Mouse (Mus musculus): ENCODE data around the gene Wasf1. TPM values are rescaled to one million over a fixed set of nuclear protein-coding genes. Genes with fewer than 3 reads are reported as not detected.

Gene Wasf1
- polyA plus RNA-seq, 1 experiment from 2014 or later: 1.1 TPM

GRCm38 (mm10) chr10:40984600-40984999 is 101.3 kb downstream of the Wasf1 start:
- ATAC-seq (ENCODE audit: low read depth) (no peak), DNase-seq (no peak)
- no peak overlapping the region for H3K27ac ChIP-seq
- no peaks in the 10 kb centered on the region for H3K9me3 ChIP-seq (replicated peaks)
- H3K4me3 ChIP-seq (replicated peaks): no peak overlapping the region
- no peak overlapping the region for H3K4me2 ChIP-seq
- no peaks in the 10 kb centered on the region for H3K27me3 ChIP-seq
- no peaks in the 10 kb centered on the region for H3K36me3 ChIP-seq
- H3K9ac ChIP-seq: no peak overlapping the region
- H3K4me1 ChIP-seq (replicated peaks): no peaks in the 10 kb centered on the region
- 67% methylated on average over 3 of the region's 3 CpGs for WGBS (ENCODE audit: insufficient replicate concordance)

GRCm38 (mm10) chr10:40985350-40985749 is 102.1 kb downstream of the Wasf1 start:
- Histone ChIP-seq H3K4me3 (replicated peaks) (no peak overlapping the region), H3K27me3 (no peaks in the 10 kb centered on the region), H3K4me1 (replicated peaks) (no peaks in the 10 kb centered on the region), H3K36me3 (no peaks in the 10 kb centered on the region), H3K9me3 (replicated peaks) (no peaks in the 10 kb centered on the region), H3K4me2 (no peak overlapping the region), H3K9ac (no peak overlapping the region), H3K27ac (no peak overlapping the region)
- ATAC-seq (ENCODE audit: low read depth) (no peak), DNase-seq (no peak)
- 42% methylated on average over 9 of the region's 13 CpGs for WGBS (ENCODE audit: insufficient replicate concordance)

Other genes with a start within 250 kb of the Wasf1 start
- gene Mettl24, start 200.2 kb upstream of the Wasf1 start, polyA plus RNA-seq (2015; fragmentation: Nextera tagmentation; extraction: Ambion mirVana): 0.32 and 0.53 TPM in 2 replicates
- 13.0 and 17.2 TPM in 2 replicates for gene Cdc40, start 164 bp upstream of the Wasf1 start, polyA plus RNA-seq (2015; fragmentation: Nextera tagmentation; extraction: Ambion mirVana)
- not detected in 2 replicates for gene Gpr6, start 188.8 kb downstream of the Wasf1 start, polyA plus RNA-seq (2015; fragmentation: Nextera tagmentation; extraction: Ambion mirVana)